Mouse (Mus musculus) embryonic facial prominence, embryonic 11.5 days (tissue): ENCODE measurements around the gene Rab30. TPM values are rescaled to one million over a fixed set of nuclear protein-coding genes. Genes with fewer than 3 reads are reported as not detected.

ENCODE experiments used
- ATAC-seq: fragments of 200-750 bp; cut with Nextera tagmentation; replicated peaks from 2 replicates; pipeline ENCODE4 v1.8.0; 2017; ENCODE audit warnings: low read depth; ENCODE audit not compliant: insufficient number of reproducible peaks, low FRiP score, low TSS enrichment
- DNase-seq: peaks from one replicate; pipeline ENCODE4 v3.0.0-alpha.2; 2015; ENCODE audit warnings: low spot score
- H3K27ac ChIP-seq: fragments of 300-500 bp; sonication (generic); replicated peaks from 2 replicates; pipeline ENCODE4 v1.5.1; 2014; ENCODE audit warnings: mild to moderate bottlenecking, low read depth, low read length, control low read depth
- H3K27me3 ChIP-seq: fragments of 300-500 bp; sonication (generic); 2 replicates; pipeline ENCODE4 v1.6.1; 2014; ENCODE audit warnings: mild to moderate bottlenecking, low read length, moderate library complexity, mixed read lengths; ENCODE audit not compliant: control insufficient read depth, insufficient read depth
- H3K36me3 ChIP-seq: fragments of 300-500 bp; sonication (generic); replicated peaks from 2 replicates; pipeline ENCODE4 v1.6.1; 2014; ENCODE audit warnings: low read depth, mild to moderate bottlenecking, low read length, moderate library complexity, mixed read lengths; ENCODE audit not compliant: control insufficient read depth, insufficient read depth
- H3K4me1 ChIP-seq: fragments of 300-500 bp; sonication (generic); 2 replicates; pipeline ENCODE4 v1.6.1; 2014; ENCODE audit warnings: low read length, mixed read lengths; ENCODE audit not compliant: control insufficient read depth, insufficient read depth
- H3K4me2 ChIP-seq: fragments of 300-500 bp; sonication (generic); 2 replicates; pipeline ENCODE4 v1.6.1; 2014; ENCODE audit warnings: low read depth, mild to moderate bottlenecking, control low read depth, low read length, moderate library complexity
- H3K4me3 ChIP-seq: fragments of 300-500 bp; sonication (generic); 2 replicates; pipeline ENCODE4 v1.5.1; 2014; ENCODE audit warnings: low read depth, low read length, control low read depth
- H3K9ac ChIP-seq: fragments of 300-500 bp; sonication (generic); replicated peaks from 2 replicates; pipeline ENCODE4 v1.6.1; 2014; ENCODE audit warnings: mild to moderate bottlenecking, control low read depth, low read length
- H3K9me3 ChIP-seq: fragments of 300-500 bp; sonication (generic); replicated peaks from 2 replicates; pipeline ENCODE4 v1.6.1; 2016; ENCODE audit warnings: mild to moderate bottlenecking, low read length, inconsistent platforms, mixed read lengths; ENCODE audit not compliant: control insufficient read depth
- WGBS: fragments of 180-500 bp; shearing (Covaris S2); extraction: QIAGEN DNeasy Blood & Tissue Kit; methylation state at CpG from one replicate; pipeline ENCODE4 v1.1.7; 2014; 5-methylcytosine and 5-hydroxymethylcytosine counted together
- polyA plus RNA-seq: library from polyadenylated mRNA; unstranded; fragments of >200 nt; fragmentation: Nextera tagmentation; extraction: Ambion mirVana; gene quantifications from 2 replicates; pipeline ENCODE4 v1.2.1, GENCODE M21; 2014

The Rab30 gene
- polyA plus RNA-seq, 1 experiment from 2014 or later, result 23.8 TPM

- Histone ChIP-seq H3K36me3 (no peaks in the 10 kb centered on the region), H3K4me3 (no peak overlapping the region), H3K4me1 (no peaks in the 10 kb centered on the region), H3K27ac (no peak overlapping the region), H3K9me3 (no peaks in the 10 kb centered on the region), H3K27me3 (no peaks in the 10 kb centered on the region), H3K4me2 (no peak overlapping the region), H3K9ac (no peak overlapping the region)
- DNase-seq (no peak), ATAC-seq (no peak)
- WGBS, result 88% methylated on average over 1 of the region's 1 CpGs
Observed at GRCm38 (mm10) chr7:92737560-92737959, 3.8 kb upstream of the Rab30 start.

- ATAC-seq, result no peak
- H3K27ac ChIP-seq, result no peak overlapping the region
- WGBS, result 52% methylated on average over 6 of the region's 6 CpGs
- no peaks in the 10 kb centered on the region for H3K4me1 ChIP-seq
- H3K4me3 ChIP-seq, result peak overlapping the region; percentile 65
- H3K9ac ChIP-seq, result peak overlapping the region; percentile 94
- no peak for DNase-seq
- no peaks in the 10 kb centered on the region for H3K27me3 ChIP-seq
- H3K36me3 ChIP-seq, result no peaks in the 10 kb centered on the region
- peak overlapping the region; percentile 38 for H3K4me2 ChIP-seq
- H3K9me3 ChIP-seq, result no peaks in the 10 kb centered on the region
Observed at GRCm38 (mm10) chr7:92739956-92740355, 1.4 kb upstream of the Rab30 start.

GRCm38 (mm10) chr7:92740411-92741115 lies 840 bp upstream of the Rab30 start:
- H3K4me2 ChIP-seq, result peak overlapping the region; percentile 38
- no peaks in the 10 kb centered on the region for H3K36me3 ChIP-seq
- H3K4me3 ChIP-seq, result peak overlapping the region; percentile 65
- ATAC-seq (no peak), DNase-seq (peak; percentile 32)
- H3K9me3 ChIP-seq, result no peaks in the 10 kb centered on the region
- H3K27ac ChIP-seq, result peak overlapping the region; percentile 82
- WGBS, result 4% methylated on average over 23 of the region's 23 CpGs
- H3K27me3 ChIP-seq, result no peaks in the 10 kb centered on the region
- no peaks in the 10 kb centered on the region for H3K4me1 ChIP-seq
- H3K9ac ChIP-seq, result peak overlapping the region; percentile 94

- no peak overlapping the region for H3K27ac ChIP-seq
- under 1% methylated on average over 9 of the region's 9 CpGs for WGBS
- H3K9me3 ChIP-seq, result no peaks in the 10 kb centered on the region
- DNase-seq (no peak), ATAC-seq (peak; percentile 53)
- H3K27me3 ChIP-seq, result no peaks in the 10 kb centered on the region
- peak overlapping the region; percentile 88 for H3K4me2 ChIP-seq
- H3K4me1 ChIP-seq, result no peaks in the 10 kb centered on the region
- no peaks in the 10 kb centered on the region for H3K36me3 ChIP-seq
- peak overlapping the region; percentile 62 for H3K9ac ChIP-seq
- H3K4me3 ChIP-seq, result peak overlapping the region; percentile 65
Observed at GRCm38 (mm10) chr7:92741861-92742249, 452 bp downstream of the Rab30 start.

GRCm38 (mm10) chr7:92742341-92742741 lies 938 bp downstream of the Rab30 start:
- no peaks in the 10 kb centered on the region for H3K27me3 ChIP-seq
- WGBS, result under 1% methylated on average over 16 of the region's 16 CpGs
- peak overlapping the region; percentile 65 for H3K4me3 ChIP-seq
- peak overlapping the region; percentile 62 for H3K9ac ChIP-seq
- H3K9me3 ChIP-seq, result no peaks in the 10 kb centered on the region
- DNase-seq (peak; percentile 77), ATAC-seq (no peak)
- H3K36me3 ChIP-seq, result no peaks in the 10 kb centered on the region
- peak overlapping the region; percentile 88 for H3K4me2 ChIP-seq
- H3K27ac ChIP-seq, result no peak overlapping the region
- no peaks in the 10 kb centered on the region for H3K4me1 ChIP-seq

- Histone ChIP-seq H3K27me3 (no peaks in the 10 kb centered on the region), H3K9ac (peak overlapping the region; percentile 14; the same call in 1 of the 2 replicates), H3K27ac (no peak overlapping the region), H3K4me3 (peak overlapping the region; percentile 65), H3K4me2 (peak overlapping the region; percentile 88), H3K9me3 (no peaks in the 10 kb centered on the region), H3K4me1 (no peaks in the 10 kb centered on the region), H3K36me3 (no peaks in the 10 kb centered on the region)
- ATAC-seq, result no peak
- DNase-seq, result peak; percentile 34
- WGBS, result 2% methylated on average over 6 of the region's 6 CpGs
Observed at GRCm38 (mm10) chr7:92742774-92743173, 1.4 kb downstream of the Rab30 start.

GRCm38 (mm10) chr7:92743325-92743724 lies 1.9 kb downstream of the Rab30 start:
- 6% methylated on average over 6 of the region's 6 CpGs for WGBS
- no peaks in the 10 kb centered on the region for H3K36me3 ChIP-seq

GRCm38 (mm10) chr7:92750395-92750794 lies 9.0 kb downstream of the Rab30 start:
- no peaks in the 10 kb centered on the region for H3K36me3 ChIP-seq
- 70% methylated on average over 2 of the region's 2 CpGs for WGBS
- no peaks in the 10 kb centered on the region for H3K4me1 ChIP-seq
- H3K4me2 ChIP-seq, result no peak overlapping the region
- no peak overlapping the region for H3K4me3 ChIP-seq
- no peaks in the 10 kb centered on the region for H3K27me3 ChIP-seq
- DNase-seq (no peak), ATAC-seq (no peak)
- H3K9ac ChIP-seq, result no peak overlapping the region
- H3K9me3 ChIP-seq, result no peaks in the 10 kb centered on the region
- no peak overlapping the region for H3K27ac ChIP-seq

More at GRCm38 (mm10) chr7:92743325-92743724, 1.9 kb downstream of the Rab30 start:
- H3K9me3 ChIP-seq, result no peaks in the 10 kb centered on the region
- DNase-seq, result no peak
- peak overlapping the region; percentile 5; the same call in 1 of the 2 replicates for H3K9ac ChIP-seq
- peak overlapping the region; percentile 65 for H3K4me3 ChIP-seq
- no peak for ATAC-seq
- no peaks in the 10 kb centered on the region for H3K4me1 ChIP-seq
- H3K27ac ChIP-seq, result no peak overlapping the region
- H3K27me3 ChIP-seq, result no peaks in the 10 kb centered on the region
- H3K4me2 ChIP-seq, result peak overlapping the region; percentile 88
